Mouse (Mus musculus): Measurements from ENCODE around the gene Myh7.
"Not testable (repeated sequence)": the region's sequence is repeated elsewhere in the genome, so short reads cannot be mapped to it uniquely, and the experiment has no call there.

The Myh7 gene

GRCm38 (mm10) chr14:54994136-54994868 is at the start of gene Myh7:
TSS of gene Myh7 (minus strand) at chr14:54994626.
- in situ Hi-C loops (cut with MboI): no loop called here

GRCm38 (mm10) chr14:55043694-55044093 is 49.3 kb upstream of the Myh7 start:
- in situ Hi-C loops (cut with MboI): not testable (repeated sequence)

GRCm38 (mm10) chr14:55032695-55033225 is 38.3 kb upstream of the Myh7 start:
- in situ Hi-C loops (cut with MboI): no loop called here

GRCm38 (mm10) chr14:55029034-55029698 is 34.7 kb upstream of the Myh7 start:
- in situ Hi-C loops (cut with MboI): loop anchor here (5.0 kb wide), 1 partner anchor 53 kb away; no protein-coding TSS in a partner anchor

GRCm38 (mm10) chr14:55028333-55028835 is 34.0 kb upstream of the Myh7 start:
- in situ Hi-C loops (cut with MboI): loop anchor here (5.0 kb wide), 1 partner anchor 54 kb away; no protein-coding TSS in a partner anchor

- in situ Hi-C loops (cut with MboI): loop anchor here (5.0 kb wide), 1 partner anchor 55 kb away; no protein-coding TSS in a partner anchor
Measured at GRCm38 (mm10) chr14:55027653-55028052, 33.2 kb upstream of the Myh7 start.

GRCm38 (mm10) chr14:55027251-55027650 is 32.8 kb upstream of the Myh7 start:
- in situ Hi-C loops (cut with MboI): loop anchor here (5.0 kb wide), 1 partner anchor 55 kb away; no protein-coding TSS in a partner anchor

- in situ Hi-C loops (cut with MboI): loop anchor here (5.0 kb wide), 1 partner anchor 57 kb away; no protein-coding TSS in a partner anchor
Measured at GRCm38 (mm10) chr14:55025527-55025926, 31.1 kb upstream of the Myh7 start.

- in situ Hi-C loops (cut with MboI): no loop called here
Measured at GRCm38 (mm10) chr14:55024236-55024635, 29.8 kb upstream of the Myh7 start.

GRCm38 (mm10) chr14:55023011-55023410 is 28.6 kb upstream of the Myh7 start:
- in situ Hi-C loops (cut with MboI): no loop called here

GRCm38 (mm10) chr14:55020394-55020793 is 26.0 kb upstream of the Myh7 start:
- in situ Hi-C loops (cut with MboI): no loop called here

GRCm38 (mm10) chr14:55016876-55017275 is 22.4 kb upstream of the Myh7 start:
- in situ Hi-C loops (cut with MboI): loop anchor here (10.0 kb wide), 1 partner anchor 112 kb away; no protein-coding TSS in a partner anchor

- in situ Hi-C loops (cut with MboI): loop anchor here (10.0 kb wide), 1 partner anchor 111 kb away; no protein-coding TSS in a partner anchor
Measured at GRCm38 (mm10) chr14:55015767-55016111, 21.3 kb upstream of the Myh7 start.

- in situ Hi-C loops (cut with MboI): loop anchor here (10.0 kb wide), 1 partner anchor 110 kb away; no protein-coding TSS in a partner anchor
Measured at GRCm38 (mm10) chr14:55014991-55015766, 20.8 kb upstream of the Myh7 start, which contains the start of gene Ngdn. TSS of gene Ngdn (plus strand) at chr14:55015454.

- in situ Hi-C loops (cut with MboI): loop anchor here (10.0 kb wide), 1 partner anchor 110 kb away; no protein-coding TSS in a partner anchor
Measured at GRCm38 (mm10) chr14:55014591-55014990, 20.2 kb upstream of the Myh7 start.

- in situ Hi-C loops (cut with MboI): loop anchor here (10.0 kb wide), 1 partner anchor 106 kb away; no protein-coding TSS in a partner anchor
Measured at GRCm38 (mm10) chr14:55011116-55011515, 16.7 kb upstream of the Myh7 start.

GRCm38 (mm10) chr14:55008417-55008816 is 14.0 kb upstream of the Myh7 start:
- in situ Hi-C loops (cut with MboI): no loop called here

GRCm38 (mm10) chr14:55007120-55007908 is 12.9 kb upstream of the Myh7 start:
- in situ Hi-C loops (cut with MboI): no loop called here

- in situ Hi-C loops (cut with MboI): no loop called here
Measured at GRCm38 (mm10) chr14:55006541-55006940, 12.1 kb upstream of the Myh7 start.

GRCm38 (mm10) chr14:55005967-55006366 is 11.5 kb upstream of the Myh7 start:
- in situ Hi-C loops (cut with MboI): no loop called here
